Mouse (Mus musculus) left cerebral cortex, postnatal 4 days (tissue): ENCODE data around the gene Gm44790. TPM values are rescaled to one million over a fixed set of nuclear protein-coding genes. Genes with fewer than 3 reads are reported as not detected.
"Not testable (repeated sequence)": the region's sequence is repeated elsewhere in the genome, so short reads cannot be mapped to it uniquely, and the experiment has no call there.

Source experiments
- DNase-seq: peaks from one replicate; pipeline ENCODE4 v3.0.0-alpha.2; 2022
- intact Hi-C: fragments of 180-260 bp; cut with DNase I; formaldehyde crosslinking; loops from one replicate; pipeline ENCODE4 v1.15.1; 2025
- total RNA-seq, 2 experiments: library from RNA; stranded (reverse); gene quantifications; 2 replicates each; pipeline ENCODE4 v1.2.3; 2021

Gene Gm44790
- total RNA-seq, 2 experiments from 2014 or later, result not detected

- intact Hi-C loops, result loop anchor here (5.0 kb wide), 1 partner anchor 50 kb away; no protein-coding TSS in a partner anchor
- peak; percentile 100 for DNase-seq
Observed at GRCm38 (mm10) chr6:86472100-86472955, 45.9 kb downstream of the Gm44790 start.

GRCm38 (mm10) chr6:86473077-86473476 is 46.6 kb downstream of the Gm44790 start:
- intact Hi-C loops, result loop anchor here (5.0 kb wide), 1 partner anchor 49 kb away; no protein-coding TSS in a partner anchor

GRCm38 (mm10) chr6:86474072-86474471 is 47.6 kb downstream of the Gm44790 start:
- no peak for DNase-seq
- intact Hi-C loops, result loop anchor here (5.0 kb wide), 1 partner anchor 48 kb away; no protein-coding TSS in a partner anchor

More at GRCm38 (mm10) chr6:86473077-86473476, 46.6 kb downstream of the Gm44790 start:
- DNase-seq, result peak; percentile 22

- intact Hi-C loops, result loop anchor here (5.0 kb wide), 1 partner anchor 48 kb away; no protein-coding TSS in a partner anchor
- DNase-seq, result no peak
Observed at GRCm38 (mm10) chr6:86474646-86475181, 48.3 kb downstream of the Gm44790 start.

- intact Hi-C loops, result no loop called here
- no peak for DNase-seq
Observed at GRCm38 (mm10) chr6:86475462-86476167, 49.2 kb downstream of the Gm44790 start.

GRCm38 (mm10) chr6:86476931-86477330 is 50.5 kb downstream of the Gm44790 start:
- intact Hi-C loops, result no loop called here
- DNase-seq, result no peak

GRCm38 (mm10) chr6:86479311-86479710 is 52.9 kb downstream of the Gm44790 start:
- intact Hi-C loops, result no loop called here

GRCm38 (mm10) chr6:86479816-86480188 is 53.3 kb downstream of the Gm44790 start:
- intact Hi-C loops, result no loop called here
- DNase-seq, result no peak

More at GRCm38 (mm10) chr6:86479311-86479710, 52.9 kb downstream of the Gm44790 start:
- no peak for DNase-seq

GRCm38 (mm10) chr6:86480189-86480831 is 53.9 kb downstream of the Gm44790 start:
- intact Hi-C loops, result no loop called here
- DNase-seq, result peak; percentile 28

- DNase-seq, result no peak
- intact Hi-C loops, result no loop called here
Observed at GRCm38 (mm10) chr6:86481871-86482270, 55.4 kb downstream of the Gm44790 start.

GRCm38 (mm10) chr6:86485943-86486640 is 59.6 kb downstream of the Gm44790 start:
- intact Hi-C loops, result loop anchor here (5.0 kb wide), 1 partner anchor 36 kb away; no protein-coding TSS in a partner anchor
- DNase-seq, result peak; percentile 64

GRCm38 (mm10) chr6:86487358-86488148 is 61.1 kb downstream of the Gm44790 start:
- peak; percentile 81 for DNase-seq
- intact Hi-C loops, result loop anchor here (5.0 kb wide), 1 partner anchor 35 kb away; no protein-coding TSS in a partner anchor

- peak; percentile 86 for DNase-seq
- intact Hi-C loops, result loop anchor here (5.0 kb wide), 1 partner anchor 34 kb away; no protein-coding TSS in a partner anchor
Observed at GRCm38 (mm10) chr6:86488149-86488485, 61.7 kb downstream of the Gm44790 start.

GRCm38 (mm10) chr6:86489945-86490344 is 63.5 kb downstream of the Gm44790 start:
- intact Hi-C loops, result loop anchor here (5.0 kb wide), 1 partner anchor 32 kb away; no protein-coding TSS in a partner anchor
- no peak for DNase-seq

GRCm38 (mm10) chr6:86490413-86490812 is 64.0 kb downstream of the Gm44790 start:
- intact Hi-C loops, DNase-seq: not testable (repeated sequence)

- DNase-seq, result no peak
- intact Hi-C loops, result no loop called here
Observed at GRCm38 (mm10) chr6:86493469-86494263, 67.2 kb downstream of the Gm44790 start.

GRCm38 (mm10) chr6:86494767-86495166 is 68.3 kb downstream of the Gm44790 start:
- intact Hi-C loops, result no loop called here
- no peak for DNase-seq
